Mouse (Mus musculus): Measurements from ENCODE around the gene Mrpl4. TPM values are rescaled to one million over a fixed set of nuclear protein-coding genes. Genes with fewer than 3 reads are reported as not detected.
"Not testable (repeated sequence)": the region's sequence is repeated elsewhere in the genome, so short reads cannot be mapped to it uniquely, and the experiment has no call there.

Mrpl4 gene
- total RNA-seq, 2 experiments from 2014 or later = 116 to 123 TPM

GRCm38 (mm10) chr9:21032491-21032890, 30.0 kb downstream of the Mrpl4 start:
- intact Hi-C loops (cut with DNase I) = loop anchor here (5.0 kb wide), 1 partner anchor 60 kb away; the partner anchor contains the start of genes Gm38431 and Raver1
- DNase-seq = no peak

GRCm38 (mm10) chr9:21033136-21033535, 30.6 kb downstream of the Mrpl4 start:
- peak; percentile 81 to 89 for DNase-seq
- intact Hi-C loops (cut with DNase I) = loop anchor here (5.0 kb wide), 1 partner anchor 59 kb away; the partner anchor contains the start of genes Gm38431 and Raver1

DNA sequence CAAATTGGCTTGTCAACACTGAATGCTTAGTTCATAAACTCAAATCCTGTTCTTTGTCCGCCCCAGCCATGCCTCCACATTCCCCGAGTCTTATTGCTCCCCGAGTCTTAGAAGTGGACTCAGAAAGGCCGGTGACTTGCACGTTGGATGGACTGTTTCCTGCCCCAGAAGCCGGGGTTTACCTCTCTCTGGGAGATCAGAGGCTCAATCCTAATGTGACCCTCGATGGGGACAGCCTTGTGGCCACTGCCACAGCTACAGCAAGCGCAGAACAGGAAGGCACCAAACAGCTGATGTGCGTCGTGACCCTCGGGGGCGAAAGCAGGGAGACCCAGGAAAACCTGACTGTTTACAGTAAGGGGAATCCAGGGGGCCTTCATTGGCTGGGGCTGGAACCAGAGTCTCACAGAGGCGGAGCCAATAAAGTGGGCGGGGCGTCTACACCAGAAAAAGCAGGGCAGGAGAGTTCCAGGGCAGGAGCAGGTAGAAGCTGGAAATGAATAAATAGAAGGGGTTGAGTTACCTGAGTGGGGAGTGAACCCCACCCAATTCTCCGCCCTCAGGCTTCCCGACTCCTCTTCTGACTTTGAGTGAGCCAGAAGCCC, 32.0 kb downstream of the Mrpl4 start:
- intact Hi-C loops (cut with DNase I) = loop anchor here (5.0 kb wide), 1 partner anchor 58 kb away; the partner anchor contains the start of genes Gm38431 and Raver1
- no peak for DNase-seq

GRCm38 (mm10) chr9:21035586-21035985, 33.0 kb downstream of the Mrpl4 start:
- intact Hi-C loops (cut with DNase I) = no loop called here
- no peak for DNase-seq

DNA sequence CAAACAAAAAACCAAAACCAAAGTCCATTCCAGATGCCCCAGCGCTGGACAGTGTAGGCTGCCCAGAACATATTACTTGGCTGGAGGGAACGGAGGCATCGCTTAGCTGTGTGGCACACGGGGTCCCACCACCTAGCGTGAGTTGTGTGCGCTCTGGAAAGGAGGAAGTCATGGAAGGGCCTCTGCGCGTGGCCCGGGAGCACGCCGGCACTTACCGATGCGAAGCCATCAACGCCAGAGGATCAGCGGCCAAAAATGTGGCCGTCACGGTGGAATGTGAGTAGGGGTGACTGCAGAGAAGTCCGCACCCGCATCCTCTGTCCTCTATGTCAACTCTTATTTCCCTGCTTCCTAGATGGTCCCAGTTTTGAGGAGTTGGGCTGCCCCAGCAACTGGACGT, 33.6 kb downstream of the Mrpl4 start:
- DNase-seq = no peak
- intact Hi-C loops (cut with DNase I) = loop anchor here (2.0 kb wide), 1 partner anchor 37 kb away; the partner anchor contains the start of genes Fdx1l and Gm49373

- intact Hi-C loops (cut with DNase I) = loop anchor here (2.0 kb wide), 1 partner anchor 36 kb away; the partner anchor contains the start of genes Fdx1l and Gm49373
- no peak for DNase-seq
These were observed 34.1 kb downstream of the Mrpl4 start for GRCm38 (mm10) chr9:21036666-21037065.

DNA sequence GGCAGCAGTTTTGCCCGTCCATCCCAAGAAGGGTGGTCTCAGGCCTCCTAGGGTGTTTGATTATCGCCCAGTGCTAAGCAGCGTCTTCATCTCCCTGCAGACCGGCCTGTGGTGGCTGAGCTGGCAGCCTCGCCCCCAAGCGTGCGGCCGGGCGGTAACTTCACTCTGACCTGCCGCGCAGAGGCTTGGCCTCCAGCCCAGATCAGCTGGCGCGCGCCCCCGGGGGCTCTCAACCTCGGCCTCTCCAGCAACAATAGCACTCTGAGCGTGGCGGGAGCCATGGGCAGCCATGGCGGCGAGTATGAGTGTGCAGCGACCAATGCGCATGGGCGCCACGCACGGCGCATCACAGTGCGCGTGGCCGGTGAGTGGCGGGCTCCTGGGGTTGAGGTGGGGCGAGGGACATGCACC, 34.9 kb downstream of the Mrpl4 start:
- DNase-seq = peak; percentile 61 to 72
- intact Hi-C loops (cut with DNase I) = loop anchor here (2.0 kb wide), 1 partner anchor 35 kb away; the partner anchor contains the start of genes Fdx1l and Gm49373

DNA sequence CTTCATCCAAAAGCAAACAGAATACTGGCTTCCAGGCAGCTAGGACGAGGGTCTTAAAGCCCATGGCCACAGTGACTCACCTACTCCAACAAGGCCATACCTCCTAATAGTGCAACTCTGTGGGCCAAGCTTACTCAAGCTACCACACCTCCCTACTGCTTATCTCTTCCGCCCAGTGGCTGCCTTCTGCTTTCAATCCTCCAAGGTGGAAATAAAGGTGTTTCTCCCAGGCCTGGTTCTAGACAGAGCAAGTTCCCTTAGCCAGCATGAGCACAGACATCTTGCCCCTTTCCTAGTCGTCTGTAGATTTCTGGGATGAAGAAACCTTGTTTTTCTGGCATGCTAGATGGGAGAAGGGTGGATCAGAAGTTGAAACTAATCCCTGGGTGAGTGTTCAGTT, 37.2 kb downstream of the Mrpl4 start:
- intact Hi-C loops (cut with DNase I) = no loop called here
- no peak for DNase-seq

DNA sequence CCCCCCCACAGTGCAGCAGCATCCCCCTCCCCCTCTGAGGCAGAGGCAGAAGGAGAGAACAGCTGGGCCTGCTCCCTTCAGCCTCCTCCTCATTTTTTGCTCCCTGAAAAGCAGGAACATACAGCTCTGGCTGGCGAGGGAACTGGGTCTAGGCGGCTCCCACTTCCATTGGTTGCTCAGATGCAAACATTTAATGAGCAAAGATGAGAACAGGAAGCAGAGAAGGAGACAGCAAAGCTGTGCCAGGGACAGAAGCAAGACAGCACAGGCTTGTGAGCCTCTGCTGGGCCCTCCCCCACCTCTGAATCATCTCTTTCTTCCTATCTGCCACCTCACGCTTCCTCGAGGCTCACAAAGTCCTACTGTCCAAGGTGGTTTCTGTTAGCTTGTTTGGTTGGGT, 38.8 kb downstream of the Mrpl4 start:
- no peak for DNase-seq
- intact Hi-C loops (cut with DNase I) = no loop called here

GRCm38 (mm10) chr9:21043563-21043962, 41.0 kb downstream of the Mrpl4 start:
- intact Hi-C loops (cut with DNase I) = no loop called here
- DNase-seq = no peak

DNA sequence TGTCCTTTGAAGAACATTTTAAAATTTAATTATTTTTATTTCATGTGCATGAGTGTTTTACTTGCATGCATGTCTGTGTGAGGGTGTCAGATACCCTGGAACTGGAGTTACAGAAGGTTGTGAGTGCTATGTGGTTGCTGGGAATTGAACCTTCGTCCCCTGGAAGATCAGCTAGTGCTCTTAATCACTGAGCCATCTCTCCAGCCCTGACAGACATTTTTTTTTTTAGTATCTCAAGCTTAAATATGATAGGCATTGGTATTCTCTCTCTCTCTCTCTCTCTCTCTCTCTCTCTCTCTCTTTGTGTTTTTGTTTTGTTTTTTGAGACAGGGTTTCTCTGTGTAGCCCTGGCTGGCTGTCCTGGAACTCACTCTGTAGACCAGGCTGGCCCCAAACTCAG, 42.2 kb downstream of the Mrpl4 start:
- DNase-seq; intact Hi-C loops (cut with DNase I): not testable (repeated sequence)

GRCm38 (mm10) chr9:21045235-21045634, 42.7 kb downstream of the Mrpl4 start:
- DNase-seq = no peak
- intact Hi-C loops (cut with DNase I) = no loop called here

DNA sequence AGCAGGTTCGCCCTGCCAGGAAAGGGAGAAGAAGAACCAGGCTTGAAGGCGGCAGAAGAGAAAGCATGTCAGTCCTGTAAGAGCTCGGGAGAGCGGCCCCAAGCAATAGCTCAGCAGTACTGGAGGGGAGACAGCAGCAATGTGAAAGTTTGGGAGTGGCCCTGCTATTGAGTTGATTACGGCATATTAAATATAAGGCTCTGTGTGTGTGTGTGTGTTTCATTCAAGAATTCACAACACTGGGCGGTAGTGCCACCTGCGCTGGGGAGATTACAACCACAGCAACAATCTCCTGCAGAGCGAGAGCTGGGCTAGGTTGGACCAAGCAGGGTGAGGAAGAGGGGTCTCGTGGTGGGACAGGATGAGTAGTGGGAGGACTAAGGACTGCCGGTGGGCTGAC, 49.0 kb downstream of the Mrpl4 start:
- intact Hi-C loops (cut with DNase I) = no loop called here
- DNase-seq = no peak

Small RNA genes lying within 50 kb of the gene (microRNA-seq; reads per million reads assigned to microRNA genes)
- 0 reads per million in 2 experiments for gene Mir1900

Other genes starting within 250 kb of the Mrpl4 start
- gene Col5a3, start 187.7 kb upstream of the Mrpl4 start, total RNA-seq (2021) = 10 to 100 TPM; 31.8 to 33.2 TPM
- not detected for gene Rdh8, start 184.2 kb upstream of the Mrpl4 start, total RNA-seq (2021)
- gene A230050P20Rik, start 134.1 kb upstream of the Mrpl4 start, total RNA-seq (2021) = 1 to 10 TPM; 4.6 to 5.0 TPM
- 1 to 10 TPM; 1.9 TPM for gene Angptl6, start 123.0 kb upstream of the Mrpl4 start, total RNA-seq (2021)
- 1 to 10 TPM; 7.2 to 9.3 TPM for gene Ppan, start 114.6 kb upstream of the Mrpl4 start, total RNA-seq (2021)
- 10 to 100 TPM; 93.5 to 99.7 TPM for gene Eif3g, start 104.1 kb upstream of the Mrpl4 start, total RNA-seq (2021)
- 10 to 100 TPM; 13.6 to 18.7 TPM for gene Dnmt1, start 42.9 kb upstream of the Mrpl4 start, total RNA-seq (2021)
- gene S1pr2, start 26.0 kb upstream of the Mrpl4 start, total RNA-seq (2021) = 1 to 10 TPM; 5.4 to 6.9 TPM
- gene Icam1, start 13.2 kb downstream of the Mrpl4 start, total RNA-seq (2021) = 10 to 100 TPM in 1 of 2 experiments, 1 to 10 TPM in 1; 8.5 to 10.1 TPM
- under 1 TPM; 0.37 to 0.38 TPM for gene Icam4, start 26.6 kb downstream of the Mrpl4 start, total RNA-seq (2021)
- gene Icam5, start 29.3 kb downstream of the Mrpl4 start, total RNA-seq (2021) = under 1 TPM in 1 of 2 experiments, not detected in 1; 0.12 TPM
- not detected for gene Zglp1, start 64.4 kb downstream of the Mrpl4 start, total RNA-seq (2021)
- gene Gm49373, start 70.4 kb downstream of the Mrpl4 start, total RNA-seq (2021) = under 1 TPM; 0.26 to 0.39 TPM
- gene Fdx1l, start 70.9 kb downstream of the Mrpl4 start, total RNA-seq (2021) = 10 to 100 TPM; 25.4 to 26.8 TPM
- gene Gm38431, start 89.3 kb downstream of the Mrpl4 start, total RNA-seq (2021) = 1 to 10 TPM in 1 of 2 experiments, under 1 TPM in 1; 0.68 to 1.8 TPM
- gene Raver1, start 89.3 kb downstream of the Mrpl4 start, total RNA-seq (2021) = 10 to 100 TPM; 27.4 to 31.2 TPM
- 1 to 10 TPM; 9.2 TPM for gene Tyk2, start 128.5 kb downstream of the Mrpl4 start, total RNA-seq (2021)
- gene Cdc37, start 147.2 kb downstream of the Mrpl4 start, total RNA-seq (2021) = 100 to 1,000 TPM; 151 to 157 TPM
- gene Pde4a, start 163.0 kb downstream of the Mrpl4 start, total RNA-seq (2021) = 10 to 100 TPM; 36.7 to 37.5 TPM
- gene Keap1, start 236.6 kb downstream of the Mrpl4 start, total RNA-seq (2021) = 10 to 100 TPM; 38.6 to 40.8 TPM
- gene S1pr5, start 245.7 kb downstream of the Mrpl4 start, total RNA-seq (2021) = under 1 TPM; 0.27 to 0.45 TPM

All from heart, postnatal 14 days (tissue).